Mouse (Mus musculus) embryonic facial prominence, embryonic 12.5 days (tissue): ENCODE data around the gene Gpatch2. TPM values are rescaled to one million over a fixed set of nuclear protein-coding genes. Genes with fewer than 3 reads are reported as not detected.

Source experiments
- ATAC-seq: fragments of 200-750 bp; cut with Nextera tagmentation; 2 replicates; pipeline ENCODE4 v1.8.0; 2017; ENCODE audit not compliant: insufficient number of reproducible peaks, insufficient read depth, low FRiP score, low TSS enrichment
- H3K27ac ChIP-seq: fragments of 300-500 bp; sonication (generic); 2 replicates; pipeline ENCODE4 v1.5.1; 2016; ENCODE audit warnings: mild to moderate bottlenecking
- H3K27me3 ChIP-seq: fragments of 300-500 bp; sonication (generic); 2 replicates; pipeline ENCODE4 v1.6.1; 2016; ENCODE audit warnings: mild to moderate bottlenecking, moderate library complexity
- H3K36me3 ChIP-seq: fragments of 300-500 bp; sonication (generic); 2 replicates; pipeline ENCODE4 v1.6.1; 2016; ENCODE audit warnings: mild to moderate bottlenecking
- H3K4me1 ChIP-seq: fragments of 300-500 bp; sonication (generic); 2 replicates; pipeline ENCODE4 v1.6.1; 2016
- H3K4me2 ChIP-seq: fragments of 300-500 bp; sonication (generic); replicated peaks from 2 replicates; pipeline ENCODE4 v1.6.1; 2016; ENCODE audit warnings: mild to moderate bottlenecking, moderate library complexity
- H3K4me3 ChIP-seq: fragments of 300-500 bp; sonication (generic); 2 replicates; pipeline ENCODE4 v1.5.1; 2016; ENCODE audit warnings: mild to moderate bottlenecking
- H3K9ac ChIP-seq: fragments of 300-500 bp; sonication (generic); 2 replicates; pipeline ENCODE4 v1.6.1; 2016; ENCODE audit warnings: mild to moderate bottlenecking, moderate library complexity
- H3K9me3 ChIP-seq: fragments of 300-500 bp; sonication (generic); 2 replicates; pipeline ENCODE4 v1.6.1; 2016; ENCODE audit warnings: mild to moderate bottlenecking, moderate library complexity
- WGBS: fragments of 180-500 bp; shearing (Covaris S2); methylation state at CpG from one replicate; pipeline ENCODE4 v1.1.7; 2016; 5-methylcytosine and 5-hydroxymethylcytosine counted together
- polyA plus RNA-seq: library from polyadenylated mRNA; unstranded; fragments of >200 nt; fragmentation: Nextera tagmentation; extraction: Ambion mirVana; gene quantifications from 2 replicates; pipeline ENCODE4 v1.2.1, GENCODE M21; 2016

Gene Gpatch2
- polyA plus RNA-seq, 1 experiment from 2014 or later = 26.2 TPM

GRCm38 (mm10) chr1:187377865-187378524 lies 162.7 kb downstream of the Gpatch2 start:
- H3K27me3 ChIP-seq = no peaks in the 10 kb centered on the region
- H3K9ac ChIP-seq = no peak overlapping the region
- ATAC-seq = no peak
- H3K27ac ChIP-seq = no peak overlapping the region
- H3K4me1 ChIP-seq = no peaks in the 10 kb centered on the region
- WGBS = 73% methylated on average over 14 of the region's 14 CpGs
- no peak overlapping the region for H3K4me3 ChIP-seq
- no peaks in the 10 kb centered on the region for H3K9me3 ChIP-seq
- no peaks in the 10 kb centered on the region for H3K36me3 ChIP-seq
- H3K4me2 ChIP-seq = no peak overlapping the region

DNA sequence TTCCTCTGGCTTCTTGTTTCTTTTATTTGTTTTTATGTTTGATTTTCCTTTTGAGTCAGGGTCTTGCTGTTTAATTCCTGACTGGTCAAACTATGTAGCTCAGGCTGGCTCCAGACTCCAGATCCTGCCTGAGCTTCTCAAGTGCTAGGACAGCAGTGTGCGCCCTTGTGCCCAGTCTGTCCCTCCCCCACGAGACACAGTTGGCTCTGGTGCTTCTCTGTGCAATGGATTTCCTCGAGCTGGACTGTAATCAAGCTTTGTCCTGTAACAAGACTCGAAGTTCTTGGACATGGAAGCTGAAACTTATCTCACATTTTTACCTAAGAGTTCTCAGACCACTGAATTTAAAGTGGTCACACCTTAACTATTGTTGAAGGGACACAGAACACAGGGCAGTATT lies 174.2 kb downstream of the Gpatch2 start:
- Histone ChIP-seq H3K27me3 (no peaks in the 10 kb centered on the region), H3K4me1 (no peaks in the 10 kb centered on the region), H3K9ac (no peak overlapping the region), H3K36me3 (no peaks in the 10 kb centered on the region), H3K4me3 (no peak overlapping the region), H3K27ac (no peak overlapping the region), H3K9me3 (no peaks in the 10 kb centered on the region), H3K4me2 (no peak overlapping the region)
- WGBS = 81% methylated on average over 4 of the region's 4 CpGs
- no peak for ATAC-seq

DNA sequence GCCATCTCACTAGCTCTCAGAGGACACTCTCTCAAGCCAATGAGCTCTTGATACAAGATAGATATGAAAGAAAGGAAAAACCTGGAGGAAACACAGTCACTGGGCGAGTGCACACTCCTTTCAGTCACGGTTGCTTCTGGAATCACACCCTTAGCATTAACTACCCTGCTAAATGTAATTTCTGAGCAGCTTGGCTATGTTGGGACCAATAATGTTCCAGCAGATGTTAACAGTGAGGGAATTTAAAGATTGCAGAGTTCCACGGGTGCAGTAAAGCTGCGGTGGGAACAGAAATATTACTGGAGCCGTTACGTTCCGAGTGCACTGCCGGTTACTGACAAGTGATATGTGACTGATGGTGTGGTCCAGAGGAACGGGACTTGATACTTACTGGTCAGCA lies 185.5 kb downstream of the Gpatch2 start:
- Histone ChIP-seq H3K36me3 (no peaks in the 10 kb centered on the region), H3K4me1 (no peaks in the 10 kb centered on the region), H3K4me2 (no peak overlapping the region), H3K9me3 (no peaks in the 10 kb centered on the region), H3K4me3 (no peak overlapping the region), H3K9ac (no peak overlapping the region), H3K27ac (no peak overlapping the region), H3K27me3 (no peaks in the 10 kb centered on the region)
- WGBS = 92% methylated on average over 9 of the region's 9 CpGs
- ATAC-seq = no peak

Other genes starting within 250 kb of the Gpatch2 start
- 0.06 TPM in 1 of 2 replicates, not detected in the other for gene D1Pas1, start 248.1 kb upstream of the Gpatch2 start, polyA plus RNA-seq
- gene Spata17, start within 50 bp of the Gpatch2 start, polyA plus RNA-seq = 1.2 and 1.6 TPM in 2 replicates